Mouse (Mus musculus) neural tube, embryonic 10.5 days (tissue): ENCODE measurements around the gene Cd300lg.

Experiments used
- DNase-seq: peaks from one replicate; pipeline ENCODE4 v3.0.0-alpha.2; 2017; ENCODE audit warnings: low spot score; ENCODE audit errors: extremely low spot score

The Cd300lg gene

GRCm38 (mm10) chr11:102041350-102041949 lies at the start of gene Cd300lg:
Gene Cd300lg, plus strand, starts transcription at chr11:102041509.
- no peak for DNase-seq

DNA sequence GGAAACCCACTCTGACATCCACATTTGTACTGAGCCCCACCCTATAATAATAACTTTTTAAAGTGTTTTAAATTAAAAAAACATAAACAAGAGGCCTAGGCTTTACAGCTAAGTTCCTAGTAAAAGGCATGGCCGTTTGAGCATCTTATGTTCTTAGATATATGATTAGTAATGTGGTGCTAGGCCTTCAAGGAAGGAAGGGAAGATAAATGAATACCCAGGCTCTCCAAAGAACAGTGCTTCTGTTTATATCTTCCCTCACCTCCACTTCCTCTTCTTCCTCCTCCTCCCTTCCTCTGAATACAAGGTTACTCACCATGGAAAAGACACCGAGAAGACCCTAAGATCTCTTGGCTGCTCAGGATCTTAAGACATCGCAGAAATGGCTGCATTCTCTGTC lies 49.5 kb upstream of the Cd300lg start:
- DNase-seq: no peak

DNA sequence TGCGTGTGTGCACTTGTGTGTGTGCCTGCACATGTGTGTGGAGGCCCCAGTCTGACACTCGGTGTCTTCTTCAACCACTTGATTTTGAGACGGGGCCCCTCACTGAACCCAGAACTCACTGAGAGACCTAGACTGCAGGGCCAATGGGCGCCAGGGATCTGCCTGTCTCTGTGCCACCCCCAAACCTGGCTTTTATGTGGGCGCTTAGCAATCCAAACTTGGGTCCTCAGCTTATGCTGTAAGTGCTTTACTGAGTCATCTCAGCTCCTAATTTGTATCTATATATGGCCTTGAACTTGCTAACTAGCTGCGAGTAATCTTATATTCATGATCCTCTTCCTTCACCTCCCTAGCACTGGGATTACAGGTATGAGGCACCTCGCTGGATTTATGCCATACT lies 48.9 kb upstream of the Cd300lg start:
- DNase-seq: no peak

GRCm38 (mm10) chr11:101994100-101994499 lies 47.2 kb upstream of the Cd300lg start:
- no peak for DNase-seq

DNA sequence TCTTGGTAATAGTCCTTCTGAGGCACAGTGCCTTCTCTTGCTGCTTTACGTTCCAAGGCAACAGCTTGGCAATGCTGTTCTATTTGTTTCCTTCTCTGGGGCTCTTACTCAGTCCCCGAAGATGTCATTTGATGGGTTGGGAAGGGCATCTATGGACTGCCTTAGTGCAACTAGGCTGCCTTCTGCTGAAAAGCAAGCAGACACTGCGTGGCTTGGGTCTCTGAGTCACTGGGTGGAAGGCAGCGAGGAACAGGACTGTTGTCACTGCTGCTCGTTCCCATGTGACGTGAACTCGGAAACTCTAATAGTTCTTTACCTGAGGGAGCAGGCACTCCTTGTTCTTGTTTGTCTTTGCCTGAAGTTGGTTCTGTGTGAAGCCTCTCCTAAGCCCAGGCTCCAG lies 45.4 kb upstream of the Cd300lg start:
- no peak for DNase-seq

DNA sequence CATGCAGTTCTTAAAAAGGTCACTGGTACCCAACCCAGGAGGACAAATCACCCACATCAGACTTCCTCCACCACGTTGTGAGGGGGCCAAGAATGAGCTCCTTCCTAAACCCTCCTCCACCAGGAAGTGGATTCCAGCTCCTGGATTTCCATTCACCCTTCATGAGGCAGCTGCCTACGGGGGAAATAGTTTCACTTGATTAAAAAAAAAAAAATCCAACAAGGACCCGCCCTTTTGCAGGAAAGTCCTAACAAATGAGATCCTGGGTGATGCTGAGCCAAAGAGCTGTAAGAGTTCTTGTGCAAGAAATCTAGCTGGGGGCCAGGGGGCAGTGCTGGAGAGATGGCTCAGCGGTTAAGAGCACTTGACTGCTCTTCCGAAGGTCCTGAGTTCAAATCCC lies 43.1 kb upstream of the Cd300lg start:
- DNase-seq: no peak

DNA sequence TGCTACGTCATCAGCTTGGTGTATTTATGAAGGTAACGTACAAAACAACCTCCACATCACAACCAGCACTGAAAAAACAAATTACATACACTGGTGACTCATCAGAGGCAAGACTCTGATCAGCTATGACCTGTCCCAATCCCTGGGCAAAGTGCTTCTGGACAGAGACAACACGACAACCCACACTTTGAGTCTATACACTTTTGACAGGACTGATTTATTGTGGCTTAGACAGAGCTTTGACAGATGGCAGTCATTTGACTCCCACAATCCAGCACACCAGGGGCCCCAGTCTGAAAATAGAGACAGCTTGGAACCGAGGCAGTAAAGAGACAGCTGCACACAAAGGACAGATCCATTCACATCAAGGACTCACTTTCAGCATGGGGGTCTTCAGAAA lies 41.8 kb upstream of the Cd300lg start:
- DNase-seq: no peak

- DNase-seq: no peak
Measured at GRCm38 (mm10) chr11:102004251-102004650, 37.1 kb upstream of the Cd300lg start.

- no peak for DNase-seq
Measured at GRCm38 (mm10) chr11:102006271-102006670, 35.0 kb upstream of the Cd300lg start.

GRCm38 (mm10) chr11:102006688-102007087 lies 34.6 kb upstream of the Cd300lg start:
- DNase-seq: no peak

- DNase-seq: no peak
Measured at GRCm38 (mm10) chr11:102008372-102008771, 32.9 kb upstream of the Cd300lg start.

DNA sequence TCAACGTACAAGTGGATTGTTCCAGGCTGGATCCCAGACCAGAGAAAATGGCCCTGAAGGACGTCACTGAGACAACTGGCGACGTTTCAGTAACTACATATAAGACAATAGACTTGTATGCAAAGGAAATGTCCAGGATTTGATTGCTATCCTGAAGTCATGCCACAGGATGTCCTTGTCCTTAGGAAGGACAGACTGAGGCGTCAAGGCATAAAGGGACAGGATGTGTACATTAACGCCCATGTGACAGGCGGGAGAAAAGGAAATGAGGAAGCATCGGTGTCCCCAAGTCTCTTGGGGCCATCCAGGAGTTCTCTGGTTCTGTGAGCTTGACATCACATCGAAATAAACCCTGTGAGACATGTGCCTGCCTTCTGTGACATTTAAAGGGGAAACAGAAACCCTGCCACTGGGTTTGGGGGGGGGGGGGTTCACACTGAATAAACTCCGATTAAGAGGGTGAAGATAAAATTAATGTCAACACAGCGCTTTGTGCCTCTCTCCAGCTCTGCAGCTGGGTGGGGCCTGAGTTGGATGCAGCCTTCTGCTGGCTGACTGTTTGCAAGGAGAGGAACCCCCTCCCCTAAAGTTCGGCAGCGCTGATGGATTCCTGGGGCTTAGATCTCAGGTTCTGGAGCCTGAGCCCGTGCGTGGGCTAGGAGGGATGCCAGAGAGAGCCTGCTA lies 32.2 kb upstream of the Cd300lg start:
- DNase-seq: no peak

- no peak for DNase-seq
Measured at GRCm38 (mm10) chr11:102010140-102010539, 31.2 kb upstream of the Cd300lg start.

GRCm38 (mm10) chr11:102011510-102011909 lies 29.8 kb upstream of the Cd300lg start:
- DNase-seq: no peak

DNA sequence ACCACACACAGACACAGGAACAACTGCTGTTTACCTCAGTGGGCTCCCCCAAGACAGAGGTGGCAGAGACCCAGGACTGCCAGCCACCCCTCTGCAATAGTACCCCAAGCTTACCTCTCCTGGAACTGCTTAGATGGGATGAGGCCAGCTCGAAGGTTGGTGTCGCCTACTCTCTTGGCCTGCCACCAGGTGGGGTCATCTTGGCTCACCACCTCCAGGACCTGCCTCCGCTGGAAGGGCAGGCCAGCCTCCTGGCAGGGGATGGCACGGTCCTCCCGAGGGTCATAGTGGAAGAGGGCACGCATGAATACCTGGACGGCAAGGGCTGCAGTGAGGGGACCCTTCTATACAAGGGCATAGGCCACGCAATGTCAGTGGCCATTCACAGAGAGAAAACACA lies 28.1 kb upstream of the Cd300lg start:
- no peak for DNase-seq

GRCm38 (mm10) chr11:102015472-102015871 lies 25.8 kb upstream of the Cd300lg start:
- no peak for DNase-seq

- DNase-seq: no peak
Measured at GRCm38 (mm10) chr11:102016136-102016535, 25.2 kb upstream of the Cd300lg start.

DNA sequence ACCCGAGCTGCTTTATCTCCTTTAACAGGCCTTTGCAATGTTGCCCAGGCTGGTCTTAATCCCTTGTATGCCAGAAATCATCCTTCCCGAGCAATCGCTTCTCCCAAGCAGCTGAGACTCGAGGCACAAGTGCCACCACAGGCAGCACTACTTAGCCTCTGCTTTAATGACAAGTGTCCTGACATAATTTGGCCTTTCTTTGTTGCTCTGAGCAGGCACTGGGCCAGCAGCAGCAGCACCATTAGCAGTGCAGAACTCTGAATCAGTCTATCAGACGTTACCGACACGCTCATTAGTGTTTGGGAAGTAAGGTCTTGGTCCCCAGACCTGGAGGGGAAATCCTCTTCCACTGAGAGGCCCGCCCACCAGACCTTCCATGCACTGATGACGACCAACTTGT lies 21.6 kb upstream of the Cd300lg start:
- no peak for DNase-seq

- DNase-seq: no peak
Measured at GRCm38 (mm10) chr11:102021196-102021595, 20.1 kb upstream of the Cd300lg start.

GRCm38 (mm10) chr11:102023406-102023805 lies 17.9 kb upstream of the Cd300lg start:
- no peak for DNase-seq

DNA sequence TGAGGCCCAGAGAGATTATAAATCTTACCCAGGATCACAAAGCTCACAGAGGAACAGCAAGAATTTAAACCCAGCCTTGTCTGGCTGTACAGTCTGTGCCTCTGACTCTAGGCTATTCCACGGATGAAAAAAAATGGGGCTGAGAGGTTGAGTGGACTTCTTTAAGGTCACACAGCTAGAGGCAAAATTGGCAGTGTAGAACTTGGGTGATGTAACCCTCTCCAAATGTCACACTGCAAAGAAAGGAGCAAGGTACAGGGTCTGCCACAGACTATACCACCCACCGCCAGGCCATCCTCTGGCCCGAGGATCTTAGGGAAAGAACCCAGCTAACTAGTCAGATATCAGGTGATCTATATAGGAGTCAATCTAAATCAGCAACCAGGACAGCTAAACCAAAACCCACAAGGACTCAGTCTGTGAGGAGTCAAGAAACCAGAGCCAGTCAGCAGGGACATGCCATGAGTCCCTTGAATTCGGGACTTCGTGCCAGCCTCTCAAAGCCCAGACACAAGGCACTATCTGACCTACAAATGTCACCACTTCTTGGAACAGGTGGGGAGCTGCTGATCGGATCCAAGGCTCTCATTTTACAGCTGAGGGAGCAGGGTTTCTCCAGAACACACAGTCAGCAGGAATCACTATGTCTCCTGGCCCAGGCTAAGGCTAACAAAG lies 17.1 kb upstream of the Cd300lg start:
- no peak for DNase-seq

GRCm38 (mm10) chr11:102024875-102025274 lies 16.4 kb upstream of the Cd300lg start:
- no peak for DNase-seq

GRCm38 (mm10) chr11:102025354-102025753 lies 16.0 kb upstream of the Cd300lg start:
- no peak for DNase-seq
